Mouse (Mus musculus) forebrain, postnatal 0 days (tissue): ENCODE measurements around the gene Abca7. TPM values are rescaled to one million over a fixed set of nuclear protein-coding genes. Genes with fewer than 3 reads are reported as not detected.

Experiments used
- ATAC-seq: fragments of 200-750 bp; cut with Nextera tagmentation; 2 replicates; pipeline ENCODE4 v1.8.0; 2017; ENCODE audit warnings: mild to moderate bottlenecking, moderate library complexity
- DNase-seq: peaks from one replicate; pipeline ENCODE4 v3.0.0-alpha.2; 2015
- H3K27ac ChIP-seq: fragments of 300-500 bp; sonication (generic); 2 replicates; pipeline ENCODE4 v1.5.1; 2014; ENCODE audit warnings: low read depth, mild to moderate bottlenecking, antibody characterized with exemption, low read length, moderate library complexity, mixed read lengths
- H3K27me3 ChIP-seq: fragments of 300-500 bp; sonication (generic); 2 replicates; pipeline ENCODE4 v1.6.1; 2014; ENCODE audit warnings: mild to moderate bottlenecking, low read length, mixed read lengths; ENCODE audit not compliant: insufficient read depth
- H3K36me3 ChIP-seq: fragments of 300-500 bp; sonication (generic); 2 replicates; pipeline ENCODE4 v1.6.1; 2014; ENCODE audit warnings: mild to moderate bottlenecking, moderate library complexity; ENCODE audit not compliant: insufficient read depth
- H3K4me1 ChIP-seq: fragments of 300-500 bp; sonication (generic); 2 replicates; pipeline ENCODE4 v1.6.1; 2014; ENCODE audit warnings: antibody characterized with exemption; ENCODE audit not compliant: insufficient read depth
- H3K4me2 ChIP-seq: fragments of 300-500 bp; sonication (generic); 2 replicates; pipeline ENCODE4 v1.6.1; 2014; ENCODE audit warnings: low read depth, mild to moderate bottlenecking, moderate library complexity
- H3K4me3 ChIP-seq: fragments of 300-500 bp; sonication (generic); 2 replicates; pipeline ENCODE4 v1.5.1; 2014; ENCODE audit warnings: low read depth, low read length, mixed read lengths
- H3K9ac ChIP-seq: fragments of 300-500 bp; sonication (generic); 2 replicates; pipeline ENCODE4 v1.6.1; 2014; ENCODE audit warnings: mild to moderate bottlenecking
- H3K9me3 ChIP-seq: fragments of 300-500 bp; sonication (generic); 2 replicates; pipeline ENCODE4 v1.6.1; 2016; ENCODE audit warnings: low read length
- CTCF ChIP-seq: sonication (generic); IDR thresholded peaks from 2 replicates; pipeline ENCODE4 v1.5.1; 2016; ENCODE audit warnings: antibody characterized with exemption, control low read depth, low read depth
- WGBS: fragments of 180-500 bp; shearing (Covaris S2); extraction: QIAGEN DNeasy Blood & Tissue Kit; methylation state at CpG from one replicate; pipeline ENCODE4 v1.1.7; 2014; 5-methylcytosine and 5-hydroxymethylcytosine counted together
- polyA plus RNA-seq: library from polyadenylated mRNA; unstranded; fragments of >200 nt; fragmentation: Nextera tagmentation; extraction: Ambion mirVana; gene quantifications from 2 replicates; pipeline ENCODE4 v1.2.1, GENCODE M21; 2015
- total RNA-seq: library from RNA; depleted of rRNA; stranded (reverse); fragments of >200 nt; gene quantifications from 2 replicates; pipeline ENCODE4 v1.2.3, GENCODE M21; 2014

Gene Abca7
- total and polyA plus RNA-seq, 2 experiments from 2014 or later: 1.1 to 6.1 TPM

- TF ChIP-seq CTCF: no peak
- Histone ChIP-seq H3K27me3 (peaks cover 6% of the 10 kb centered on the region), H3K4me1 (no peaks in the 10 kb centered on the region), H3K9ac (no peak overlapping the region), H3K4me2 (no peak overlapping the region), H3K27ac (no peak overlapping the region), H3K9me3 (no peaks in the 10 kb centered on the region), H3K36me3 (no peaks in the 10 kb centered on the region), H3K4me3 (no peak overlapping the region)
- no peak for ATAC-seq
- WGBS: 79% methylated on average over 16 of the region's 16 CpGs
- no peak for DNase-seq
These were observed 1.7 kb upstream of the Abca7 start for GRCm38 (mm10) chr10:79994397-79995115.

GRCm38 (mm10) chr10:79995636-79996035 lies 658 bp upstream of the Abca7 start:
- no peaks in the 10 kb centered on the region for H3K36me3 ChIP-seq
- H3K27me3 ChIP-seq: no peaks in the 10 kb centered on the region
- ATAC-seq (no peak), DNase-seq (no peak)
- no peaks in the 10 kb centered on the region for H3K4me1 ChIP-seq
- H3K4me2 ChIP-seq: no peak overlapping the region
- 79% methylated on average over 1 of the region's 1 CpGs for WGBS
- H3K9ac ChIP-seq: no peak overlapping the region
- no peak overlapping the region for H3K27ac ChIP-seq
- H3K4me3 ChIP-seq: no peak overlapping the region
- no peak for TF ChIP-seq CTCF
- no peaks in the 10 kb centered on the region for H3K9me3 ChIP-seq

GRCm38 (mm10) chr10:79997034-79997760 lies 903 bp downstream of the Abca7 start:
- H3K4me1 ChIP-seq: no peaks in the 10 kb centered on the region
- ATAC-seq (peak; percentile 83), DNase-seq (peak; percentile 90)
- no peak for TF ChIP-seq CTCF
- no peaks in the 10 kb centered on the region for H3K36me3 ChIP-seq
- H3K9ac ChIP-seq: peak overlapping the region; percentile 43; the same call in 1 of the 2 replicates
- no peaks in the 10 kb centered on the region for H3K9me3 ChIP-seq
- H3K4me2 ChIP-seq: peak overlapping the region; percentile 79
- 0 out of 2 replicates have a peak overlapping the region, but pooled peaks have one; percentile 23 for H3K27ac ChIP-seq
- peak overlapping the region; percentile 44 for H3K4me3 ChIP-seq
- H3K27me3 ChIP-seq: no peaks in the 10 kb centered on the region
- 2% methylated on average over 35 of the region's 35 CpGs for WGBS

GRCm38 (mm10) chr10:79997819-79998218 lies 1.5 kb downstream of the Abca7 start:
- ATAC-seq: 0 out of 2 replicates have a peak, but pooled peaks have one; percentile 4
- Histone ChIP-seq H3K4me2 (peak overlapping the region; percentile 79), H3K4me3 (peak overlapping the region; percentile 44), H3K4me1 (no peaks in the 10 kb centered on the region), H3K27me3 (peaks cover 2% of the 10 kb centered on the region; the same call in 1 of the 2 replicates), H3K36me3 (no peaks in the 10 kb centered on the region), H3K9me3 (no peaks in the 10 kb centered on the region), H3K9ac (peak overlapping the region; percentile 43; the same call in 1 of the 2 replicates), H3K27ac (no peak overlapping the region)
- DNase-seq: peak; percentile 41
- 8% methylated on average over 15 of the region's 15 CpGs for WGBS
- TF ChIP-seq CTCF: no peak

- no peak overlapping the region for H3K27ac ChIP-seq
- no peaks in the 10 kb centered on the region for H3K4me1 ChIP-seq
- no peak for TF ChIP-seq CTCF
- H3K27me3 ChIP-seq: peaks cover 9% of the 10 kb centered on the region; the same call in 1 of the 2 replicates
- H3K4me3 ChIP-seq: no peak overlapping the region
- no peak overlapping the region for H3K9ac ChIP-seq
- no peak for ATAC-seq
- H3K9me3 ChIP-seq: no peaks in the 10 kb centered on the region
- WGBS: 79% methylated on average over 9 of the region's 9 CpGs
- no peak for DNase-seq
- H3K4me2 ChIP-seq: no peak overlapping the region
- H3K36me3 ChIP-seq: no peaks in the 10 kb centered on the region
These were observed 5.7 kb downstream of the Abca7 start for GRCm38 (mm10) chr10:80001945-80002344.

- no peak for TF ChIP-seq CTCF
- no peak for ATAC-seq
These were observed 6.5 kb downstream of the Abca7 start for GRCm38 (mm10) chr10:80002829-80003228.

More at GRCm38 (mm10) chr10:80002829-80003228, 6.5 kb downstream of the Abca7 start:
- H3K27me3 ChIP-seq: peaks cover 9% of the 10 kb centered on the region; the same call in 1 of the 2 replicates
- no peaks in the 10 kb centered on the region for H3K4me1 ChIP-seq
- no peaks in the 10 kb centered on the region for H3K36me3 ChIP-seq
- no peak overlapping the region for H3K4me2 ChIP-seq
- H3K27ac ChIP-seq: no peak overlapping the region
- H3K4me3 ChIP-seq: no peak overlapping the region
- no peaks in the 10 kb centered on the region for H3K9me3 ChIP-seq
- 21% methylated on average over 21 of the region's 21 CpGs for WGBS
- H3K9ac ChIP-seq: no peak overlapping the region
- DNase-seq: no peak
